Comparison of ENCODE assay signal across 9 mouse cellular contexts in genomic region chr9:43141839-43142238, GRCm38 (mm10). TPM values are rescaled to one million over a fixed set of nuclear protein-coding genes. Genes with fewer than 3 reads are reported as not detected.
DNase-seq lines count a peak whose midpoint lies in the region; ATAC-seq and TF ChIP-seq lines count a peak whose summit lies in the region.
"Had no signal": no experiment of that assay in that cellular context is flagged by ENCODE, and none has a peak within 500 bp of the region (broad histone marks: within the 10 kb centered on the region; RNA-seq: fewer than 3 reads in every experiment).

No protein-coding gene starts in this region.

- H3K27ac ChIP-seq in heart, embryonic 10.5 days: no peak overlapping the region
- H3K27ac ChIP-seq in heart, postnatal 0 days (ENCODE audit: low read depth): no peak overlapping the region
- H3K27ac ChIP-seq: lung, embryonic 15.5 days had no signal

- TF ChIP-seq EP300 in heart, postnatal 0 days (IDR thresholded peaks at IDR 0.05; ENCODE audit: low read depth): no peak

- H3K4me1 ChIP-seq in heart, embryonic 10.5 days: 0 out of 2 replicates have a peak, but pooled peaks cover 5% of the 10 kb centered on the region
- peaks cover 7% of the 10 kb centered on the region; the same call in 1 of the 2 replicates for H3K4me1 ChIP-seq in heart, postnatal 0 days (ENCODE audit: control insufficient read depth, insufficient read depth)
- H3K4me1 ChIP-seq: lung, embryonic 15.5 days had no signal

- 0 out of 2 replicates have a peak, but pooled peaks have one; percentile 17 for ATAC-seq in heart, postnatal 0 days (ENCODE audit: insufficient read depth, low read depth)

- peak; percentile 96 for TF ChIP-seq CTCF in heart, postnatal 0 days (IDR thresholded peaks at IDR 0.05; ENCODE audit: low read depth)

- no peak overlapping the region for H3K4me2 ChIP-seq in heart, postnatal 0 days (ENCODE audit: low read depth, low read length)
- H3K4me2 ChIP-seq: lung, embryonic 15.5 days had no signal

- peak; percentile 93 for DNase-seq in heart, adult 11 months
- DNase-seq in heart, embryonic 10.5 days (ENCODE audit: low spot score): no peak
- peak; percentile 83 for DNase-seq in adipocyte (ENCODE audit: low spot score)
- DNase-seq in cerebellum, postnatal 36 days: peak; percentile 60 to 65
- DNase-seq in heart, postnatal 0 days (ENCODE audit: low spot score): peak; percentile 82
- peak; percentile 49 to 80 for DNase-seq in layer of hippocampus, postnatal 25 days (ENCODE audit: extremely low spot score in 1 of 2, low spot score in 1 of 2)
- peak; percentile 79 for DNase-seq in mesoderm, embryonic 11.5 days (ENCODE audit: low read depth, low spot score)
- DNase-seq in telencephalon, adult 2 months (ENCODE audit: low read depth, low spot score): peak; percentile 32

- no peak overlapping the region for H3K9ac ChIP-seq in heart, postnatal 0 days (replicated peaks; ENCODE audit: low read depth, low read length)
- H3K9ac ChIP-seq: lung, embryonic 15.5 days had no signal

- H3K36me3 ChIP-seq in heart, embryonic 10.5 days: no peaks in the 10 kb centered on the region
- H3K36me3 ChIP-seq in heart, postnatal 0 days (replicated peaks; ENCODE audit: control insufficient read depth, insufficient read depth, low read length): no peaks in the 10 kb centered on the region
- H3K36me3 ChIP-seq: lung, embryonic 15.5 days had no signal

- no peaks in the 10 kb centered on the region for H3K9me3 ChIP-seq in heart, embryonic 10.5 days
- H3K9me3 ChIP-seq in heart, postnatal 0 days (replicated peaks; ENCODE audit: control insufficient read depth, low read length): no peaks in the 10 kb centered on the region
- H3K9me3 ChIP-seq: lung, embryonic 15.5 days had no signal

- H3K27me3 ChIP-seq in heart, embryonic 10.5 days (ENCODE audit: insufficient read depth, poor library complexity, severe bottlenecking): peaks cover 34% of the 10 kb centered on the region
- 0 out of 2 replicates have a peak, but pooled peaks cover 7% of the 10 kb centered on the region for H3K27me3 ChIP-seq in heart, postnatal 0 days (ENCODE audit: control insufficient read depth, insufficient read depth, low read length)
- H3K27me3 ChIP-seq: lung, embryonic 15.5 days had no signal

- WGBS in heart, embryonic 10.5 days: 8% methylated on average over 4 of the region's 4 CpGs
- 5% methylated on average over 4 of the region's 4 CpGs for WGBS in heart, postnatal 0 days

- no peak overlapping the region for H3K4me3 ChIP-seq in heart, embryonic 10.5 days
- no peak overlapping the region for H3K4me3 ChIP-seq in heart, postnatal 0 days (ENCODE audit: low read depth, low read length)
- H3K4me3 ChIP-seq: lung, embryonic 15.5 days had no signal

RNA-seq across cellular contexts. Expression of gene Tmem136, which starts 25.5 kb away (rescaled TPM):
- polyA plus RNA-seq in heart, embryonic 10.5 days (2016; fragmentation: Nextera tagmentation; extraction: Ambion mirVana): 11.2 and 15.7 TPM in 2 replicates
- total RNA-seq in heart, postnatal 0 days (2014; rRNA removed; ENCODE audit: low replicate concordance): 5.5 and 7.5 TPM in 2 replicates
- 8.0 and 8.1 TPM in 2 replicates for polyA plus RNA-seq in heart, postnatal 0 days (2015; fragmentation: Nextera tagmentation; extraction: Ambion mirVana)
- total RNA-seq in layer of hippocampus, postnatal 25 days (2021): 10 to 100 TPM; 17.7 to 21.9 TPM

RNA-seq across cellular contexts. Expression of gene Arhgef12, which starts 34.8 kb away (rescaled TPM):
- 10.2 and 11.3 TPM in 2 replicates for polyA plus RNA-seq in heart, embryonic 10.5 days (2016; fragmentation: Nextera tagmentation; extraction: Ambion mirVana)
- total RNA-seq in heart, postnatal 0 days (2014; rRNA removed; ENCODE audit: low replicate concordance): 57.3 and 63.5 TPM in 2 replicates
- 9.3 and 10.3 TPM in 2 replicates for polyA plus RNA-seq in heart, postnatal 0 days (2015; fragmentation: Nextera tagmentation; extraction: Ambion mirVana)
- total RNA-seq in layer of hippocampus, postnatal 25 days (2021): 100 to 1,000 TPM; 141 to 157 TPM
